In genomic region chr9:96790389-96791007, GRCm38 (mm10) we compare ENCODE assay signal across 15 mouse cellular contexts. TPM values are rescaled to one million over a fixed set of nuclear protein-coding genes. Genes with fewer than 3 reads are reported as not detected.
DNase-seq lines count a peak whose midpoint lies in the region; ATAC-seq and TF ChIP-seq lines count a peak whose summit lies in the region.
"Had no signal": no experiment of that assay in that cellular context is flagged by ENCODE, and none has a peak within 500 bp of the region (broad histone marks: within the 10 kb centered on the region; RNA-seq: fewer than 3 reads in every experiment).

No protein-coding gene starts in this region.

- peak; percentile 46 for TF ChIP-seq CTCF in kidney, adult 2 months (conservative IDR thresholded peaks at IDR 0.05; ENCODE audit: insufficient read depth, insufficient read length, low read depth, low read length)
- peak; percentile 11; the same call in 1 of the 2 replicates for TF ChIP-seq CTCF in spleen, adult 2 months (IDR thresholded peaks at IDR 0.05; ENCODE audit: extremely low read depth, insufficient read depth, insufficient read length, insufficient replicate concordance)

- no peaks in the 10 kb centered on the region for H3K36me3 ChIP-seq in kidney, adult 2 months (ENCODE audit: control insufficient read depth, insufficient read depth, low read length)
- H3K36me3 ChIP-seq in spleen, adult 2 months (ENCODE audit: control insufficient read depth, insufficient read depth, low read length): no peaks in the 10 kb centered on the region
- H3K36me3 ChIP-seq: forebrain, embryonic 10.5 days; kidney, embryonic 15.5 days; liver, embryonic 13.5 days; midbrain, embryonic 12.5 days had no signal

- DNase-seq in CD4-positive, CD25-positive, alpha-beta regulatory T cell, adult 2 months (ENCODE audit: low read depth, low spot score): peak; percentile 44
- DNase-seq in kidney, adult 2 months: no peak
- no peak for DNase-seq in kidney, adult 18-20 months
- no peak for DNase-seq in spleen, adult 2 months (ENCODE audit: low read depth in 1 of 2, low spot score in 2 of 2)
- DNase-seq in spleen, postnatal 14 days (ENCODE audit: low spot score in 2 of 2): no peak
- DNase-seq in mesoderm, embryonic 11.5 days (ENCODE audit: low read depth, low spot score): peak; percentile 28
- no peak for DNase-seq in urinary bladder, postnatal 14 days (ENCODE audit: low spot score)
- DNase-seq: gastrocnemius, postnatal 36 days; layer of hippocampus, postnatal 36 days; liver, embryonic 13.5 days had no signal

- H3K4me3 ChIP-seq in kidney, adult 2 months (ENCODE audit: insufficient read depth, low read depth, low read length): no peak overlapping the region
- no peak overlapping the region for H3K4me3 ChIP-seq in spleen, adult 2 months (ENCODE audit: extremely low read depth, insufficient read depth, insufficient read length)
- H3K4me3 ChIP-seq: forebrain, embryonic 10.5 days; kidney, embryonic 15.5 days; liver, embryonic 13.5 days; midbrain, embryonic 12.5 days had no signal

- H3K4me1 ChIP-seq in kidney, adult 2 months (ENCODE audit: control insufficient read depth, insufficient read depth, low read length): peaks cover 19% of the 10 kb centered on the region
- H3K4me1 ChIP-seq in spleen, adult 2 months (ENCODE audit: control insufficient read depth, insufficient read depth, insufficient read length): peaks cover 6% of the 10 kb centered on the region; the same call in 1 of the 2 replicates

- WGBS in kidney, adult 2 months: 66% methylated on average over 4 of the region's 4 CpGs
- 77% methylated on average over 4 of the region's 4 CpGs for WGBS in spleen, adult 2 months

- no peak overlapping the region for H3K27ac ChIP-seq in kidney, adult 2 months (ENCODE audit: insufficient read depth, low read depth, low read length)
- H3K27ac ChIP-seq in spleen, adult 2 months (ENCODE audit: insufficient read depth, low read length): no peak overlapping the region
- H3K27ac ChIP-seq: forebrain, embryonic 10.5 days; kidney, embryonic 15.5 days; liver, embryonic 13.5 days; midbrain, embryonic 12.5 days had no signal

- ATAC-seq in CD4-positive, CD25-positive, alpha-beta regulatory T cell, adult 4 months: no peak
- ATAC-seq: activated CD4-positive, CD25-positive, alpha-beta regulatory T cell, adult 4 months had no signal

- no peaks in the 10 kb centered on the region for H3K27me3 ChIP-seq in kidney, adult 2 months (replicated peaks; ENCODE audit: control insufficient read depth, insufficient read depth, low read length)
- H3K27me3 ChIP-seq in spleen, adult 2 months (ENCODE audit: control insufficient read depth, insufficient read depth, low read length): no peaks in the 10 kb centered on the region
- H3K27me3 ChIP-seq: kidney, embryonic 15.5 days; liver, embryonic 13.5 days; midbrain, embryonic 12.5 days had no signal

- TF ChIP-seq POLR2A in kidney, adult 2 months (IDR thresholded peaks at IDR 0.05; ENCODE audit: low read depth, low read length): no peak
- no peak for TF ChIP-seq POLR2A in spleen, adult 2 months (IDR thresholded peaks at IDR 0.05; ENCODE audit: low read depth, low read length)

RNA-seq across cellular contexts. Expression of gene Zbtb38, which starts 37.9 kb away (rescaled TPM):
- polyA plus RNA-seq in CD4-positive, CD25-positive, alpha-beta regulatory T cell, adult 4 months (2017; shearing (Covaris generic)): 10 to 100 TPM; 80.3 to 85.0 TPM
- 10.2 and 12.9 TPM in 2 replicates for polyA plus RNA-seq in kidney, adult 2 months (2012; rRNA removed)
- polyA plus RNA-seq in spleen, adult 2 months (2012; rRNA removed): 5.9 and 7.5 TPM in 2 replicates

Comparison
In these comparisons a context has a peak if more than half of its experiments do, and no peak if none do; other contexts are left out.
1. DNase-seq: peak in CD4-positive, CD25-positive, alpha-beta regulatory T cell, adult 2 months (single experiment) and mesoderm, embryonic 11.5 days (single experiment); none in kidney, adult 2 months (single experiment), kidney, adult 18-20 months (single experiment), spleen, adult 2 months (0 of 2), spleen, postnatal 14 days (0 of 2) and urinary bladder, postnatal 14 days (single experiment).